Mouse (Mus musculus) liver, postnatal 0 days (tissue): ENCODE results near the gene Ece1.

ENCODE experiments used
- CTCF ChIP-seq: sonication (generic); IDR thresholded peaks from 2 replicates; pipeline ENCODE4 v1.5.1; 2016; ENCODE audit warnings: antibody characterized with exemption, low read depth
- EP300 ChIP-seq: IDR thresholded peaks from 2 replicates; pipeline ENCODE4 v1.6.1; 2016; ENCODE audit warnings: antibody characterized with exemption, low read depth, mild to moderate bottlenecking

DNA sequence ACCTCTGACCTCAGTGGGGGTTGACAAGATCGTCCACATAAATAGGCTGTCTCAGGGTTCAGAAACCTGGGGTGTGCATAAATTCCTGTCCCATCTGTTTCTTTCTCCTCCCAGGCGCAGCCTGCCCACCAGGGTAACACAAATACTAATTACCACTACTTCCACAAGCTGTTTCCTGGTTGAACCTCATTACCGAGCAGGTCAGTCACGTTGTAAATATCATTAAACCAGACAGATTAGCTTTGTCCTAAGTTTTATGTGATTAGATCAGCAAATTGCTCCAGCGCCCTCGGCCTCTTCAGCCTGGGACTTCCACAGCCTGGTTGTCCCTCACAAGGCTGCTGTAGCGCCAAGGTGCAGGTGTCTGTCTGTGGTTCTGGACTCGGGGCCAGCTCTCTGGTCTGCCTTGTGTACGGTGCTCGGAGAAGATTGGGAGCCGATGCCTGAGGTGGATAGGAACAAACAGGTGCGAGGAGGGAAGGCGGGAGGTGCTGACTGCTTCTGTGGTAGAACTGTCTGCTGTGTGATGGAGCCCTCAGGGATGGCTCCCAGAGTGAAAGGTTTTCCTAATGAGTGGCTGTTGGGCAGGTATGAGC is 43.0 kb downstream of the Ece1 start:
- no peak for TF ChIP-seq EP300
- no peak for TF ChIP-seq CTCF
